Mouse (Mus musculus): ENCODE data around the gene Sst. TPM values are rescaled to one million over a fixed set of nuclear protein-coding genes. Genes with fewer than 3 reads are reported as not detected.

Sst gene
- polyA plus RNA-seq, 1 experiment from 2014 or later, result 0.85 TPM

- peaks cover 7% of the 10 kb centered on the region; the same call in 1 of the 2 replicates for H3K4me1 ChIP-seq (ENCODE audit: control insufficient read depth, insufficient read depth, low read length)
- no peak overlapping the region for H3K4me3 ChIP-seq (ENCODE audit: low read depth, low read length)
- H3K9ac ChIP-seq (replicated peaks; ENCODE audit: low read depth, low read length), result no peak overlapping the region
- H3K36me3 ChIP-seq (ENCODE audit: control insufficient read depth, insufficient read depth, low read length), result no peaks in the 10 kb centered on the region
- ATAC-seq (ENCODE audit: insufficient number of reproducible peaks, insufficient read depth, low FRiP score, low read depth), result peak; percentile 63; the same call in 1 of the 2 replicates
- 11% methylated on average over 12 of the region's 12 CpGs for WGBS
- peak overlapping the region; percentile 34; the same call in 1 of the 2 replicates for H3K4me2 ChIP-seq (replicated peaks; ENCODE audit: low read depth, low read length)
- H3K27ac ChIP-seq (ENCODE audit: low read length), result no peak overlapping the region
- H3K9me3 ChIP-seq (ENCODE audit: control insufficient read depth, low read depth, low read length), result no peaks in the 10 kb centered on the region
- H3K27me3 ChIP-seq (ENCODE audit: control insufficient read depth, insufficient read depth, low read length), result no peaks in the 10 kb centered on the region
Measured at GRCm38 (mm10) chr16:23898840-23899239, 8.1 kb upstream of the Sst start.

- 11% methylated on average over 15 of the region's 15 CpGs for WGBS
- Histone ChIP-seq H3K4me3 (ENCODE audit: low read depth, low read length) (peak overlapping the region; percentile 9; the same call in 1 of the 2 replicates), H3K27ac (ENCODE audit: low read length) (no peak overlapping the region), H3K4me1 (ENCODE audit: control insufficient read depth, insufficient read depth, low read length) (peaks cover 7% of the 10 kb centered on the region; the same call in 1 of the 2 replicates), H3K9me3 (ENCODE audit: control insufficient read depth, low read depth, low read length) (no peaks in the 10 kb centered on the region), H3K27me3 (ENCODE audit: control insufficient read depth, insufficient read depth, low read length) (no peaks in the 10 kb centered on the region), H3K36me3 (ENCODE audit: control insufficient read depth, insufficient read depth, low read length) (no peaks in the 10 kb centered on the region), H3K9ac (replicated peaks; ENCODE audit: low read depth, low read length) (no peak overlapping the region), H3K4me2 (replicated peaks; ENCODE audit: low read depth, low read length) (peak overlapping the region; percentile 34)
- peak; percentile 63; the same call in 1 of the 2 replicates for ATAC-seq (ENCODE audit: insufficient number of reproducible peaks, insufficient read depth, low FRiP score, low read depth)
Measured at GRCm38 (mm10) chr16:23897984-23898586, 7.3 kb upstream of the Sst start.

DNA sequence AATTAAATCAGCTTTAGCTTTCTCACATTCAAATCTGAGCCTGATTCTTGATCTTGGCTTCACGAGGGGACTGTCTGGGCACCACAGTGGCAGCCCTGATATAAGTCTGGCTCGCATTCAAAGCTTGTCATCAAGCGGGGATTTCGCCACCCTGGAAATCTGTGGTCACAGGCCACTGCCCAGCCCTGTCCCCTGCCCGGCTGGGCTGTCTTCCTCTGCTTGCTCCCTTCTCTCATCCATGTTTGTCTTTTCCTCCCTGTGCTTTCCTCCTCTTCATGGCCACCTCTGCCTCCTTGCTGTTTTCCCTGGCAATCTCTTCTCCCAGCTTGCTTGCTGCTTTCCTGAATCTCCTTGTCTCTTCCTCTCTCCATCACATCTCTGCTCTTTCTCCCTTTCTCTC lies 6.7 kb upstream of the Sst start:
- WGBS, result 70% methylated on average over 5 of the region's 5 CpGs
- H3K9me3 ChIP-seq (ENCODE audit: control insufficient read depth, low read depth, low read length), result no peaks in the 10 kb centered on the region
- H3K9ac ChIP-seq (replicated peaks; ENCODE audit: low read depth, low read length), result no peak overlapping the region
- peaks cover 7% of the 10 kb centered on the region; the same call in 1 of the 2 replicates for H3K4me1 ChIP-seq (ENCODE audit: control insufficient read depth, insufficient read depth, low read length)
- peak overlapping the region; percentile 34; the same call in 1 of the 2 replicates for H3K4me2 ChIP-seq (replicated peaks; ENCODE audit: low read depth, low read length)
- 0 out of 2 replicates have a peak overlapping the region, but pooled peaks have one; percentile 9 for H3K4me3 ChIP-seq (ENCODE audit: low read depth, low read length)
- H3K27me3 ChIP-seq (ENCODE audit: control insufficient read depth, insufficient read depth, low read length), result no peaks in the 10 kb centered on the region
- no peak overlapping the region for H3K27ac ChIP-seq (ENCODE audit: low read length)
- ATAC-seq (ENCODE audit: insufficient number of reproducible peaks, insufficient read depth, low FRiP score, low read depth), result no peak
- no peaks in the 10 kb centered on the region for H3K36me3 ChIP-seq (ENCODE audit: control insufficient read depth, insufficient read depth, low read length)

DNA sequence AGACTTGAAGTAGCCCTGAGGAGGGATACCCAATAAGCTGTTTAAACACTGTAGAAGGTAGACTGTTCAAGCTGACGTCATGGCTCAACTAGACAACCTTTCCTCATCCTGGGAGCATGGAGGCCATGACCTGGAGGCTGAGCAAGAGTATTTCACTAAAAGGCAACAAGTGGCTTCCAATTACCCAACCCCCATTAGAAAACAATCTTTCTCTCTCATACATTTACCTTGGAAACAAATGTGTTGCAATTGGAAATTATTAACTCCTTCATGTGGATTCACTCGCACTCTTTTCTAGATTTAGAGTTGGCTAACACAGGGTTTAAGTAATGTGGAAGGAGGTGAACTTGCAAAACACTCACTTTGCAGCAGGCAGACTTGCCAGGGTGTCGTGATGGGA lies 4.4 kb upstream of the Sst start:
- Histone ChIP-seq H3K4me1 (ENCODE audit: control insufficient read depth, insufficient read depth, low read length) (peaks cover 7% of the 10 kb centered on the region; the same call in 1 of the 2 replicates), H3K4me3 (ENCODE audit: low read depth, low read length) (no peak overlapping the region), H3K9me3 (ENCODE audit: control insufficient read depth, low read depth, low read length) (no peaks in the 10 kb centered on the region), H3K27me3 (ENCODE audit: control insufficient read depth, insufficient read depth, low read length) (0 out of 2 replicates have a peak, but pooled peaks cover 13% of the 10 kb centered on the region), H3K9ac (replicated peaks; ENCODE audit: low read depth, low read length) (no peak overlapping the region), H3K4me2 (replicated peaks; ENCODE audit: low read depth, low read length) (no peak overlapping the region), H3K27ac (ENCODE audit: low read length) (no peak overlapping the region), H3K36me3 (ENCODE audit: control insufficient read depth, insufficient read depth, low read length) (no peaks in the 10 kb centered on the region)
- WGBS, result 85% methylated on average over 3 of the region's 3 CpGs
- ATAC-seq (ENCODE audit: insufficient number of reproducible peaks, insufficient read depth, low FRiP score, low read depth), result no peak

GRCm38 (mm10) chr16:23890151-23890550 lies 607 bp downstream of the Sst start:
- ATAC-seq (ENCODE audit: insufficient number of reproducible peaks, insufficient read depth, low FRiP score, low read depth), result no peak
- WGBS, result 5% methylated on average over 9 of the region's 9 CpGs
- Histone ChIP-seq H3K4me2 (replicated peaks; ENCODE audit: low read depth, low read length) (no peak overlapping the region), H3K9ac (replicated peaks; ENCODE audit: low read depth, low read length) (no peak overlapping the region), H3K4me3 (ENCODE audit: low read depth, low read length) (no peak overlapping the region), H3K9me3 (ENCODE audit: control insufficient read depth, low read depth, low read length) (no peaks in the 10 kb centered on the region), H3K27ac (ENCODE audit: low read length) (no peak overlapping the region), H3K27me3 (ENCODE audit: control insufficient read depth, insufficient read depth, low read length) (0 out of 2 replicates have a peak, but pooled peaks cover 16% of the 10 kb centered on the region), H3K36me3 (ENCODE audit: control insufficient read depth, insufficient read depth, low read length) (no peaks in the 10 kb centered on the region), H3K4me1 (ENCODE audit: control insufficient read depth, insufficient read depth, low read length) (no peaks in the 10 kb centered on the region)

DNA sequence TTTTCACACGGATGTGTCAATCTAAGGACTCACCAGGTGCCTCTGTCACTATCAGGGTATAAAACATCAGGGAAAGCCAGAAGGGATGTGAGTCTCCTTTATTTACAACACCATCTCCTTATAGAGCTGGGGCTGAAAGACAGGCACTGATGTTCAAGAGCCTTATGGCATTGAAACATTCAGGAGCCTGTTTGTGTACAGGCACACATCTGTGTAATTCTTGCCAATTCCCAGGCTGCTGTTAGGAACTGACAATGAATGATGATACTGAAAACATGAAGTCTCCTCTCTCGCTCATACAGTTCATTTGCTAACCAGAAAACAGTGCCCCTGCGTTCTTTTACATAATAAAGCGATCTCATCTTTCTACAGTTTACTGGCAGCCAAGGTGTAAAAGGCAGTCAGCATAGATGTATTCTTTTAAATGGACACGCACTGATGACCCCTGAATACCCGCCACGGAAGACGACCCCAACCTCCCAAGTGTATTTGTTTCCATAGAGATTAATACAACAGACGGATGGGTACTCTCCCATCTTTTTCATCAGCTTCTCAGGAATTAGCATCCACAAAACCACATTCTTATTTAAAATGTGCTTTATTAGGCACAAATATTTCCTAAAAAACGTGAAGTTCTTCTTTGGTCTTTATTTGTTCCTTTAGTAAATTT lies 2.7 kb downstream of the Sst start:
- WGBS, result 58% methylated on average over 10 of the region's 10 CpGs
- ATAC-seq (ENCODE audit: insufficient number of reproducible peaks, insufficient read depth, low FRiP score, low read depth), result no peak
- Histone ChIP-seq H3K9ac (replicated peaks; ENCODE audit: low read depth, low read length) (no peak overlapping the region), H3K4me2 (replicated peaks; ENCODE audit: low read depth, low read length) (no peak overlapping the region), H3K4me3 (ENCODE audit: low read depth, low read length) (no peak overlapping the region), H3K27ac (ENCODE audit: low read length) (no peak overlapping the region), H3K4me1 (ENCODE audit: control insufficient read depth, insufficient read depth, low read length) (no peaks in the 10 kb centered on the region), H3K9me3 (ENCODE audit: control insufficient read depth, low read depth, low read length) (no peaks in the 10 kb centered on the region), H3K27me3 (ENCODE audit: control insufficient read depth, insufficient read depth, low read length) (0 out of 2 replicates have a peak, but pooled peaks cover 16% of the 10 kb centered on the region), H3K36me3 (ENCODE audit: control insufficient read depth, insufficient read depth, low read length) (no peaks in the 10 kb centered on the region)

DNA sequence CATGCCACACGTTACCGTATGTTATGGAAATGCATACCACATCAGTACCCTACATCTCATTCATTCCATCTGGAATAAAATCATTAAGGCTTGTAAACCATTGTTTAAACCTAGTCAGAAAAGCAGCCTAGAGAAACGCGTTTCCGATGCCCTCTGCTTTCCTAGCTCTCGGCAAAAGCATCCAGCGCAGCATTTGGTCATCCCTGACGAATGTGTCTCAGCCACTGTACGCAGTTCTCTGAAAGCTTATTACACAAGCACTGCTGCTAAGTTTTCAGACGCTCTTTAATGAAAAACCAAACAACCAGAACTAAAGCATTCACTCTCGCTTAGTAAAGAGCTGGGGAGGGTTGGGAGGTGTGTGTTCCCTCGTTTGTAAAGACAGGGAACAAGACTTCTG lies 5.7 kb downstream of the Sst start:
- Histone ChIP-seq H3K27ac (ENCODE audit: low read length) (no peak overlapping the region), H3K36me3 (ENCODE audit: control insufficient read depth, insufficient read depth, low read length) (no peaks in the 10 kb centered on the region), H3K27me3 (ENCODE audit: control insufficient read depth, insufficient read depth, low read length) (0 out of 2 replicates have a peak, but pooled peaks cover 3% of the 10 kb centered on the region), H3K4me3 (ENCODE audit: low read depth, low read length) (no peak overlapping the region), H3K9ac (replicated peaks; ENCODE audit: low read depth, low read length) (no peak overlapping the region), H3K4me1 (ENCODE audit: control insufficient read depth, insufficient read depth, low read length) (no peaks in the 10 kb centered on the region), H3K9me3 (ENCODE audit: control insufficient read depth, low read depth, low read length) (no peaks in the 10 kb centered on the region), H3K4me2 (replicated peaks; ENCODE audit: low read depth, low read length) (no peak overlapping the region)
- 68% methylated on average over 12 of the region's 12 CpGs for WGBS
- ATAC-seq (ENCODE audit: insufficient number of reproducible peaks, insufficient read depth, low FRiP score, low read depth), result no peak

GRCm38 (mm10) chr16:23855242-23855641 lies 35.5 kb downstream of the Sst start:
- WGBS, result 74% methylated on average over 1 of the region's 1 CpGs

More at GRCm38 (mm10) chr16:23855242-23855641, 35.5 kb downstream of the Sst start:
- no peak for ATAC-seq (ENCODE audit: insufficient number of reproducible peaks, insufficient read depth, low FRiP score, low read depth)
- Histone ChIP-seq H3K4me3 (ENCODE audit: low read depth, low read length) (no peak overlapping the region), H3K9me3 (ENCODE audit: control insufficient read depth, low read depth, low read length) (no peaks in the 10 kb centered on the region), H3K4me1 (ENCODE audit: control insufficient read depth, insufficient read depth, low read length) (no peaks in the 10 kb centered on the region), H3K4me2 (replicated peaks; ENCODE audit: low read depth, low read length) (no peak overlapping the region), H3K27ac (ENCODE audit: low read length) (no peak overlapping the region), H3K9ac (replicated peaks; ENCODE audit: low read depth, low read length) (no peak overlapping the region), H3K27me3 (ENCODE audit: control insufficient read depth, insufficient read depth, low read length) (no peaks in the 10 kb centered on the region), H3K36me3 (ENCODE audit: control insufficient read depth, insufficient read depth, low read length) (no peaks in the 10 kb centered on the region)

Measured in stomach, embryonic 14.5 days (tissue).